Mouse (Mus musculus): Measurements from ENCODE around the gene Gpr176.

DNA sequence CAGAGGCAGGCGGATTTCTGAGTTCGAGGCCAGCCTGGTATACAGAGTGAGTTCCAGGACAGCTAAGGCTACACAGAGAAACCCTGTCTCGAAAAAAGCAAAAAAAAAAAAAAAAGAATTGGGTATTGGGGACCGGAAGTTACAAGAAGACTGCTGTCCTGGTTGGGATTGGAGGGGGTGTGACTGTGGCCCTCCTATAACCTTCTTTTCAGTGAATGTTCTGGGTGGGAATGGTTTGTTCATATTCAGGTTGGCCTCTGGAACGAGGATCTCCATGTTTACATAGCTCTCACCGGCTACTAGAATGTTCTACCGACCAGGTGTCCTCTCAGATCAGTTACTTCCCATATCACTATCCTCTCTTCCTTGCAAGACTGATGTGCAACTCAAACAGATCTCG, 116.1 kb downstream of the Gpr176 start:
- TF ChIP-seq CTCF (IDR thresholded peaks at IDR 0.05; ENCODE audit: low read depth, low read length) = no peak
- no peak for TF ChIP-seq POLR2A (IDR thresholded peaks at IDR 0.05; ENCODE audit: extremely low read depth, insufficient read depth, low read length)

Data from liver, adult 2 months (tissue).